Mouse (Mus musculus): ENCODE data around the gene Rgl1. TPM values are rescaled to one million over a fixed set of nuclear protein-coding genes. Genes with fewer than 3 reads are reported as not detected.
A peak's percentile ranks its signal among the peaks of the same experiment; 100 is the strongest.

Gene Rgl1
- total RNA-seq (2021): 10 to 100 TPM; 50.8 to 60.7 TPM
- long read RNA-seq, experiment 1, full-length matches to known transcripts: 6 of 12 reads
- long read RNA-seq, experiment 1, partial matches to known transcripts: 2 of 12 reads
- long read RNA-seq, experiment 1, other reads (novel, unspliced or antisense): 4 of 12 reads
- long read RNA-seq, experiment 2, full-length matches to known transcripts: 10 of 21 reads
- long read RNA-seq, experiment 2, partial matches to known transcripts: 6 of 21 reads
- long read RNA-seq, experiment 2, other reads (novel, unspliced or antisense): 5 of 21 reads

DNA sequence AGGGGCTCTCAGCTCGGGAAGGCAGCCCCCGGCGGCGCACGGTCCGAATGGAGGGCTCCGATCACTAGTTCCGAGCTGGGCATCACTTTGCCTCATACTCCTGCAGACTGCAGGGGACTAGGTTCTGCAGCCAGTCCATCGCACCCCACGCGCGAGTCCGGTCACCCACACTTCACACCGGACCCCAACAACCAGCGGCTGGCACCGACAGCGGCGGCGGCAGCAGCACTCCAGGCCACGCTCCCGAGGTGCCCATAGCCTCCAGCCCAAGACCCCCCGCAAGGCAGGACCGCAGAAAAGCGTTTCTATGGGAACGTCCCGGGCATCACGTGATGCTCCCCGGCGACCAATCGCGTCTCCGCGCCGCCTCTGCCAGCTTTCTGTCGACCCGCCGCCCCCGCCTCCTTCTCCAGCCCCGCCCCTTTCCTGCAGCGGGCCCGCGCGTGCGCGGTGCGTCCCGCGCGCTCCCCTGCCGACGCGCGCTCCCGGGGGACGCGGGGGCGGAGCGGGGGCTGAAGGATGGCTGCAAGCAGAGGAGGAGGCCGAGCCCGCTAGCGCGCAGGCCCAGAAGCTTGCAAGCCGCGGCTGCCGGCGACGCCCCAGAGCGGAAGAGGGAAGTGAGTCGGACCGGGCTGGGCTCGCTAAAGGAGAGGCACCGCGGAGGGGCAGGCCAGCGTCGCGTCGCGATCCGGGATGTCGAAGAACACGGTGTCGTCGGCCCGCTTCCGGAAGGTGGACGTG lies at the start of gene Rgl1, which contains the start of gene Arpc5:
Gene Rgl1, minus strand, starts transcription at position 320 of the 741 bp plus-strand sequence.
Gene Arpc5, plus strand, starts transcription at position 511 of the 741 bp plus-strand sequence.
- DNase-seq (ENCODE audit: low spot score in 2 of 2): peak; percentile 95

DNA sequence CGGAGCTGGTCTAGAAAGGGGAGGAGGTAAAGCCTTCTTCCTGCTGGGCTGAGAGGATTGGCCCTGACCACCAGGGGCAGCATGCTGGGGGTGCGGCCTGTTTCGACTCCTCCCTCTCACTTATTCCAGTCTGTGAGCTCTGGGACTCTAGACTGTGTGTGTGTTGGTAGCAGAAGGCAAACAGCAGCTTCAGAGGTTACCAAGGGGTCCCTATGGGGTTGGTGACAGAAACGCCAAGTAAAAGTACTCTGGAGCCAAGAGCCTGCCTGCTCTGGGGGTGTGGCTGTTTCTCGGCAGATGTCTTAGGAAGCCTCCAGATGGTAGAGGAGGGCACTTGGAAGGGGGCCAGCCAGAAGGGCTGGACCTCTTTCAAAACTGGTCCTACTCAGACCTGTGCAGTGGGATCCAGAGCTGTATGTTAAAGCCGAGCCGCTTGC lies 49.1 kb upstream of the Rgl1 start:
- no peak for DNase-seq (ENCODE audit: low spot score in 2 of 2)

DNA sequence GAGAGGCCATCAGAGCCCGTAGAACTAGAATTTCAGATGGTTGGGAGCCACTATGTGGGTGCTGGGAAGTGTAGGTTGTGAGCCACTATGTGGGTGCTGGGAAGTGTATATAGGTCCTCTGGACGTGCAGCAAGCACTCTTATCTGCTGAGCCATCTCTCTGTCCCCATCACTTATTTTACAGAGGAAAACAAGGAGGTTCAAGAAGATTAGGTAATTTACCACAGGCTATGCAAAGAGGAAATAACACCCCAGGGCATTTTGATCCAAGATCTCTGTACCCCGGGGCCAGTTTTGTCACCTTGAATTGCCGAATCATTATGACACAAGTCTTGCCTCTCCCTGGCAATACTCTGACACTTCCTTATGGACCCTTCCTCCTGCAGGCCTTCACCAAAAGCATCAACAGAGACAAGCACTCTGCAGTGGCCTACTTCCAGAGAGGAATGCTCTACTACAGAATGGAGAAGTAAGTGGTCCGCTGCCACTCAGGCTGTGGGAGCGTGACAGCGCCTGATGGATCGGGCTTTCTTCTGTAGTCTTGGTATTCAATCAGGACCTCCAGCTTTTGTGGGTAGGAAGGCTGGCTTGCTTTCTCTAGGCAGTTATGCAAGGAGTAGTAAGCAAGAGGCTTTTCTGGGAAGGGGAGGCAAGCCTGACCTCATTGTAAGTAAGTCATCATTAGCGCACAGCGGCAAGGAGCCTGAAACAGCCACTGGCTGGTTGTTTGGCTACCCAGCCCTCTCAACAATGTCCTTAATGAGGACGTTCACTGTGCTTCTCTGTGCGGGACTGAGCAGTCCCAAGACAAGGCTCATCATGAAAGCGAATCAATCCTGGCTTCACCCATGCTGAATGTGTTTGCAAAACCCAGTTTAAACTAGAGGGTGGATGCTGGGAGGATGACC lies 44.6 kb upstream of the Rgl1 start:
- no peak for DNase-seq (ENCODE audit: low spot score in 2 of 2)

DNA sequence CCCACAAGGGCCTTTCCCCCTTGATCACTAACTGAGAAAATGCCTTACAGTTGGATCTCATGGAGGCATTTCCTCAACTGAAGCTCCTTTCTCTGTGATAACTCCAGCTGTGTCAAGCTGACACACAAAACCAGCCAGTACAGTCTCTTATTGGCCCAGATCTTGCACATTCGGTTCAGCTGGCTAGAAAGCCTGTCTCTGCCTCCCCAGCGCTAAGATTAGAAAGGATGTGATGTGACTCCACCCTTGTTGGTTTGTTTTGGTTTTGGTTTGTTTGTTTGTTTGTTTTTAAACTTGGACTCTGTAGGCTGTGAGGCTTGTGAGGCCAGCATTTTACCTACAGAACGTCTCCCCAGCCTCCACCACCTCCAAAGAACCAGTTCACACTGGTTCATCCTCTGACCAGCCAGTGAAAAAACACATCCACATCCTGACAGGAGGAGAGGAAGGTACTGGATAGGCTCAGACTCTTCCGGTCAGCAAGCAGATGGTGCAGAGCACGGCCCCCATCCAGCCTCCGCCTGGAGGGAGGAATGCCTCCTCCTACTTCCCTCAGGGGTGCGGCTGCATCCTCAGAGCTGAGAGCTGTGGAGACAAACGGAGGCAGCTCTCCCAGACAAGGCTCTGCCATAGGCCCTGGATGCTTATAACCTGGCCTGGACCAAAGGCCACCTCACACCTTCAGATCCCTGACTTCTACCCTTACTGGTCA lies 43.5 kb upstream of the Rgl1 start:
- no peak for DNase-seq (ENCODE audit: low spot score in 2 of 2)

DNA sequence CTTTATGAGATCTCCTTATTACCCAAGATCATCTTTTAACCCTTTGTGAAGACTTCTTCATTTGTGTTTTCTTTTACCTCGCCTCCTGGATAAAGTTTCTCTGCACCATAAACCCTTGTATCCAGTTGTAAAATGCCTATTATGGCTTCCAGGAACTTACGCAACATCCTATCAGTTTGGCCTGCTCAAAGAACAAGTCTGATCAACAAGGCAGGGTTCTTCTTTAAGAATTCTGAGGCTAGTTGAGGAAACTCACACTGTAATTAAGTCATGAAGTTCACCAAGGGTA lies 42.2 kb upstream of the Rgl1 start:
- no peak for DNase-seq (ENCODE audit: low spot score in 2 of 2)

DNA sequence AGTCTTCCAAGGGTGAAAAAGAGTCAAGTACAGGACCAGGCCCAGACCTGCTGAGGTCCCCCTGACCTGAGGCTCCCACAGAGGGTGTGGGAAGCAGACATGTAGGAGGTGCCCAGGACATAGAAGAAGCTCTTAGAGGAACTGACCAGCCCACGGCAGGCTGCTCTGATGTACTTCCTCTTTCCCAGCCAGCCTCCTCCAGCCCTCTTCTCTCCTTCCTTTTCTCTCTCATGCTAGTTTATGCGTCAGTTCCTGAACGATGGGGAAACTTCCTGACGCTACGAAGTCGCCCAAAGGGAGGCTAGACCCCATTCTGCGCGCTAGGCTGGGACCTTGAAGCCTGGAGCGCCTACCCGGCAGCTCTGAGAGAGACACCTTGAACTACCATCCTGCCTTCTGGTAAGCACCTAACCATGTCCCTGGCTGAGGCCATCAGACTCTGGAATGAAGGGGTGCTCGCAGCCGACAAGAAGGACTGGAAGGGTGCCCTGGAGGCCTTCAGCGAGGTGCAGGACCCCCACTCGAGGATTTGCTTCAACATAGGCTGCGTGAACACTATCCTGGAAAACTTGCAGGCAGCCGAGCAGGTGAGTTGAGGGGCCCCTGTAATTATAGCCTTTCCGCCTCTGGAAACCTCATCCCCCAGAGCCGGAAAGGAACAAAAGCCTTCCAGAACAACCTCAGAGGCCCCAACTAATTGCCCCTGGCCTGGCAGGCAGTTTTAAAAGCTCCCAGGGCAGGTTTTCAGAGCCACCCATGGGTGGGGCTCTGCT lies 41.7 kb upstream of the Rgl1 start:
- no peak for DNase-seq (ENCODE audit: low spot score in 2 of 2)

DNA sequence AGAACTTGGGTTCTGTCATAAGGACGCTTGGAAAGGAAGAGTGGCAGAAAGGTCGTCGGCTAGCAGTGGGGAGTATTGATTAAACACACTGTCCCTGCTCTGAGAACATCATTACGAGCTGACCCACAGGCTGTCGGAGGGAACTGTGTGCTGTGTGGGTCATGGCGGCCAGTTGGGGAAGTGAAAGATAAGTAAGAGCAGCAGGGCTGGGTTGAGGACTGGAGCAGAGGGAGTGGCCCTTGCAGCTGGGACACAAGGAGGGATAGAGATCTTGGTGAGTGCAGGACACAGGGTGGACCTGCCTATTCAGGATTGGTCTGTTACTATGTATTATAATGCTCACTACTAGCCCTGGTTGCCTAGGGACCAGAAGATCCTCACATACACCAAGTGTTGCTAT lies 38.8 kb upstream of the Rgl1 start:
- DNase-seq (ENCODE audit: low spot score in 2 of 2): no peak

DNA sequence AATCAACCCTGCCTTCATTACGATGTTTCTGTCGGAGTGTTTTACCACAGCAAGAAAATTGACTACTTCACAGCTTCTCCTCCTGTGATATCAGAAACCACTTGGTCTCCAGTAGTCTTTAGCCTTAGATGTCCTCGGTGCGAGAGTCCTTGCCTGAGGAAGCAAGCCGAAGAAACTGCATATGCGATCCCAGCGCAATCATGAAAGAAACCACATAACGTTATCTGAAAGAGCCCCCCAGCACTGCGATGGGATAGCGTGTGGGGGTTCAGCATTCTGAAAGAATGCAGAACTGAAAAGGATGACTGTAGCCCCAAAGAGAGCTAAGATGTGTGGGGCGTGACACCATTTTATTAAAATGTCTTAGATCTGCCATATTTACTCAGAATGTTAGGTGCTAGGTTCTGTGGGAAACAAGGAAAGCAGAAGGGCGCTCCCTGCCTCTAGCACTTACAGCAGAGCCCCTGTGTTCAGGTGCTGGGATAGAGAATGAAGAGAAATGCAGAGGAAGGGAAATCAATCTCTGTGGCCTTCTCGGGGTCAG lies 34.6 kb upstream of the Rgl1 start:
- no peak for DNase-seq (ENCODE audit: low spot score in 2 of 2)

DNA sequence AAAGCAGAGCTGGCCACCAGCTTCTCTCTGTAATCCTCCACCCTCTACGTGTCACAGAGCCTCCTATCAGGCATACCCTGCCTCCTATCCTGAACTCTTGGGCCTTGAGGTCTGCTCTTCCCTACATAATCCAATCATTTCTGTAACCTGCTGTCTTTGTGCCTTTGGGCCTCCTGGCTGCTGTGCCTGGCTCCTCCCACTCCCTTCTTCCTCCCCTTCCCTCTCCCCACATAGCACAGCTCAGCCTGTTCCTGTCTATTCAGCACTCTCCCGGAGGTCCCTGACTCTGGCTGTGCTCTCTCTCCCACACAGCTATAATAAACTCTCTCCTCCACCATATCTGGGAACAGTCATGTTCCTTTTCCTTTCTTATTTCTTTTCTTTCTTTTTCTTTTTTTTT lies 33.7 kb upstream of the Rgl1 start, which contains the start of gene Ncf2:
Gene Ncf2, plus strand, starts transcription at position 298 of the 400 bp plus-strand sequence.
- no peak for DNase-seq (ENCODE audit: low spot score in 2 of 2)

DNA sequence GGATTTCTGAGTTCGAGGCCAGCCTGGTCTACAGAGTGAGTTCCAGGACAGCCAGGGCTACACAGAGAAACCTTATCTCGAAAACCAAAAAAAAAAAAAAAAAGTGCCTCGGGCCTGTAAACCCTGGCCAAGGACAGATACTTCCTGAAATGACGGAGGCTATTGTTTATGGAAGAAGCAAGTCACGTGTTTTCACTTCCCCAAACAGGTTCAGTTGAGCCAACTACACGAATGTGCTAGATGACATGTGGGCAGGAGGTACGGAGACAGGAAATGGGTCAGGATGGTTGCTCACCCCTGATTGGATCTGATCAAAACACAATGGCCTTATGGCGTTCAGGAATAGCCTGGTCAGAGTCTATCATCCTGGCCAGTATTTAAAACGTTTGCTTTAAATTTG lies 32.0 kb upstream of the Rgl1 start:
- no peak for DNase-seq (ENCODE audit: low spot score in 2 of 2)

DNA sequence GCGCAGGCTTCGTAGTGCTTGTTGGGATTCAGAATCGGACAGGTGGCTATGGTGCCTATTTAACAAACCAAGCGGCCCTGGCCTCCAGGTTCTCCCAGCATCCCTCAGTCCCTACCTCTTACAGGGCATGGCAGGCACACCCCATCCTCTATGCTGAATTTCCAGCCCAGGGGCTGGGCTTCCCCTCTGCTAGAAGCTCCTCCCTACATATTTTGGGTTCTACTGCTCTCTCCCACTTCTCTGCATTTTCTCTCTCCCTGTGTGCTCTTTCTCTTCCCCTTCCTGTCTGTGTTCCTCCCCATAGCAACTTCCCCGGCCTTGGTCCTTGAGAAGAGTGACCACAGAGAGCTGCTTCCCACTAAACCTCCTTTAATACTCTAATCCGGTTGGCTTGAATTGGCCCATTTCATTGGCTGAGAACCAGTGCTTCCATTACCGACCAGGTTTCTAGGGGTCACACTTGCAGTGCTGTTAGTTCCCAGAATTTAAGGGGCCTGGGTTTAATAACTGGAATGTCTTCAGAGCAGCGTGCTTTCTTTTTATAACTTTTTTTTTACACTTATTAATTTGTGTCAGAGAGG lies 30.6 kb upstream of the Rgl1 start:
- DNase-seq (ENCODE audit: low spot score in 2 of 2): no peak

DNA sequence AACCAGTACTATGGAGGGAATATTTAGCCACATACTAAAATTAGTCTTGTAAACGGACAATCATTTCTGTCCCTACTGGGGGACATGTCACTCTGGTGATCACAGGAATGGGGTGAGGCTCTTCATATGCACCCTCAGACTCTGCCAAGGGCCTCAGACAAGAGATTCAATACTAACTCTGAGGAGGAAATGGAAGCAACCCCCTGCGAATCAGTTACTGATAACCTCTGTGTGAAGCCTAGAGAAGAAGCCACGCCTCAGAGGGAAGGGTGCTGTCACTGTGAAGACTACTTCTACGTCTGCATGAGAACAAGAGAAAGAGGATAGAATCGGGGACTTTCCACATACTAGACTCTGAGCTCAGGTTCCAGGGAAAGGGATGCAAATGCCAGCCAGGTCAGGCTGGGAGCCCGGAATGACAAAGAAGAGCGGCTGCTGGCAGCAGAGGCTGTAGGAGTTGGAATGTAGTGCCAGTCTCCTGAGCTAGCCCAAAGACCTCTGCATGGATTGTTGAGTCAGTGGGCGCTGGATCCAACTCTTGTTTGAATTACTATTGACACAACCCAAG lies 29.6 kb upstream of the Rgl1 start:
- no peak for DNase-seq (ENCODE audit: low spot score in 2 of 2)

DNA sequence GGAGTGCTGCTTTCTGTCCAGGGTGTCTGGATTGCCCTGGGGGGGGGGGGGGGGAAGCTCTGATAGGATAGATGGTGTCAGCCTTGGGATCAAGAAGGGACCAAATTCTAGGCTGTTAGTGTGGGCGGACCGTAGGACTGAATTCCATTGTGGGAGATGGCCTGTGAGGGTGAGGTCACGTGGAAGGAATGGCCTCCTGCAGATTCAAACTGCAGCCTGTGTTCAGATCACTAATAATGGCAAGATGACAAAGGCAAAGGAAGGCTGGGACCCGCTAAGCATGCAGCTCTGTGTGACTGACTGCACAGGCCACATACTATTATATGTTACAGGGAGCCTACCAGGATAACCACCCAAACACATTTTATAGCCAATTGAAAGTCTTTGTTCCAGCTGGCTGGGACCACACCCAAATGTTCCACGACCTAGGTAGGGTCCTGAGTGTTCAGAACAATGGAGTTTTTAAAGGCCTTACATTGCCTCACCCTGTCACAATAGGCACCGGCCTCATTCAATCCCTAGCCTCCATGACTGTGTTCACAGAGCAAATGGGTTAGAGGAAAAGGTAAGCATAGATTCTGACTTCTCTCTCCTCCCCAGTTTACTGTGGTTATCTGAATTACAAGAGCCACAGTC lies 27.5 kb upstream of the Rgl1 start:
- no peak for DNase-seq (ENCODE audit: low spot score in 2 of 2)

DNA sequence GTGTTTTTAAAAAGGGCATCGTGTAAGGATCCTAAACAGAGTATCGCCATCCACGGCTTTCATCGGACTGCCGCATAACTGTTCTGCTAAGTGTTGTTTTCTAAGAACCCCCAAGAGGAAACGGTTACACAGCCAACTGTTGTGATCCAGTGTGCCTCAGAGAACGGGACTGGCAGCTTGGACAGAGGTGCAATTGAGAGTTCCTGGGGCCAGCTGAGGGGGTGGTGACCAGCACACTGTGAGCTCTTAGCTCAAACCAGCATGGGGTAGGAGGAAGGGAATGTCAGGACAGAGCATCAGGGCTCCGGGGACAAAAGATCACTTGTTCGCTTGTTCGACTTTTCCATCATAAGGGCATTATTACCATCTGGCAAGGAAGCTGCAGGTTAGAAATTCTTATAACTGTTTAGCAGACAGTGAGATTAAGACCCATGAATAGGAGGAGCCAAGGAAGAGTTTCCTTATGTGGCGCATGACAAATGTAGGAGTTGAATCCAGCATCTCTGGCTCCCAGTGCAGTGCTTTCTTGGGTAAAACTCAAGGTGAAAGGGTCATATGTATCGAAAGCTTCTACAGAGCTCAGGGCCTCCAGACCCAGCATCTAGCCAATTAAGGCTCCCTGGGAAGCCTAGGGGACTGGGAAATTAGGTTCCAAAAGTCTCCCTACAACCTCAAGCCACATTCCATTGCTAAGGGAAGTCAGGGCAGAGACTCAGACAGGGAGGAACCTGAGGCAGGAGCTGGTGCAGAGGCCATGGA lies 26.8 kb upstream of the Rgl1 start:
- no peak for DNase-seq (ENCODE audit: low spot score in 2 of 2)

DNA sequence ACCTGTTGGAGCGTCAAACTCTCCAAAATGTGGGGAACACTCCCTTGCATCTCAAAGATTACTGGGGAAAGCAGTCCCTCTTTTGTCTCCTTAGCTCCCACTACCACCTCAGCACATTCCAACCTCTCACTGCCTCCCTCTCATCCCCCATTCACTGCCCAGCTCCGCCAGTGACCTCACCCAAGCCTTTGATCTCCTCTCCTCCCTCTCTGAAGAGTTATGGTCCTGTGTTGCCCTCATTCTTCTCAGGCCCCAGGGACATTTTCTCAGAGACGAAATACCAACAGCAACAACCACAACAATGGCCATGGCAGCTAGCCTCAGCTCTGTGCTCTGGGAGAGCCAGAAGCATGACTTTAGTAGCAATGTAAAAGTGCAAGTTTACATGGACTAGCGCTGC lies 25.1 kb upstream of the Rgl1 start:
- DNase-seq (ENCODE audit: low spot score in 2 of 2): no peak

DNA sequence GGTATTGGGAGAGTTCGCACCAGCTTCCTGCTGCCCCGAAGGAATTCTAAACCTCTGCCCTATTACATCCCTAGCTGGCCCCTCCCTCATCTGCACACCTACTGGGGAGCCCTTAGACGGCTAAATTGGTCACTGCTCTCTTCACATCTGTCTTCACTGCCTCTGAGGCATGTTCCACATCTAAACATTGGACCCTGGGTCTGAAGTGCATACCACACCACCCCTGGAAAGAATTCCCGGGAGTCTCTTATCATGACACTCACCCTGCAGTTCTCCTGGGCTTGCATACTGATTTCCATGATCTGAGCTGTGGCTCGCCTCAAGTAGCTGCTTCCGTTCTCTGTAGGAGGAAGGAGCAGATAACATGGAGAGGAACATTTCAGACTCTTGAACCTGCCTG lies 24.7 kb upstream of the Rgl1 start:
- no peak for DNase-seq (ENCODE audit: low spot score in 2 of 2)

DNA sequence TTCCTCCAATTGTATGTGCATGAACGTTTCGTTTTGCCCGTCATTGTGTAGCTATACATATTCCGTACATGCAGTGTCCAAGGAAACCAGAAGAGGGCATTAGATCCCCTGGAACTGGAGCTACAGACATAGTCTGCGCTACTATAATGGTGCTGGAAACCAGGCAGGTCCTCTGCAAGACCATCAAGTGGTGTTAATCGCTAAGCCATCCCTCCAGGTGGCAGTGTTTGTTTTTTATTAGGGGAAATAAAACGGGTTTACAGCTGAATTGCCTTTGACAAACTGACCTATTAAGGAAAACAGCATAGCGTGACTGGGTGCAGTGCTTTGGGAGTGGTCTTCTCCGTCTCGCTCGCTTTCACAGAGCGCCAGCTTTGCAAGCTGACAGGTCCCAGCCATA lies 24.1 kb upstream of the Rgl1 start:
- DNase-seq (ENCODE audit: low spot score in 2 of 2): no peak

DNA sequence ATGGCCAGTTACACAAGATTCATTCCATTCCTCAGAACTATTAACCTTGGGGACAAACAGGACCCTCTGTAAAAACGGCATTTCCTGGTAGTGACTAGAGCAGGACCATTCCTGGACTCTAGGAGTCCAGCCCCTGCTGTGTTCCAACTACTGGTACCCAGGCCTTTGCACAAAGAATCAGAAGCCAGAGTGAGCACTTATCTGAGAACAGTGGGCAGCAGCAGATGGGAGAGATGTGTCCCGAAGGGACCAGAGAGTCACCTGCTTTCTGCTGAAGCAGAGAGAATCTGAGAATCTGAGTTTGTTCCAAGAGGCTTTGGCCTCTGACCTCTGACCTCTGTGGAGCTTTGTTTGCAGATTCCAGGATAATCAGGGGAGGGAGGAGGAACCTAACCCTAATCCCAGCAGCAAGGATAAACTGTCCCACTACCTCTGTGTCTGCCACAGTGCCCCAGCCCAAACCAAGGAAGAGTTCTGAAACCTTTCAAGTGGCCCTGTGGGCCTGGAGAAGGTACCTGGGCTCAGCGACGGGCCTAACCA lies 22.0 kb upstream of the Rgl1 start:
- no peak for DNase-seq (ENCODE audit: low spot score in 2 of 2)
